Mouse (Mus musculus) neural tube, embryonic 12.5 days (tissue): ENCODE measurements around the gene Hivep3. TPM values are rescaled to one million over a fixed set of nuclear protein-coding genes. Genes with fewer than 3 reads are reported as not detected.

ENCODE experiments used
- ATAC-seq: fragments of 200-750 bp; cut with Nextera tagmentation; 2 replicates; pipeline ENCODE4 v1.8.0; 2017; ENCODE audit warnings: low read depth, mild to moderate bottlenecking, moderate TSS enrichment, moderate library complexity; ENCODE audit not compliant: low FRiP score
- H3K27ac ChIP-seq: fragments of 300-500 bp; sonication (generic); 2 replicates; pipeline ENCODE4 v1.5.1; 2016
- H3K27me3 ChIP-seq: fragments of 300-500 bp; sonication (generic); replicated peaks from 2 replicates; pipeline ENCODE4 v1.6.1; 2016; ENCODE audit warnings: mild to moderate bottlenecking
- H3K36me3 ChIP-seq: fragments of 300-500 bp; sonication (generic); 2 replicates; pipeline ENCODE4 v1.6.1; 2016; ENCODE audit warnings: mild to moderate bottlenecking
- H3K4me1 ChIP-seq: fragments of 300-500 bp; sonication (generic); 2 replicates; pipeline ENCODE4 v1.6.1; 2016
- H3K4me2 ChIP-seq: fragments of 300-500 bp; sonication (generic); replicated peaks from 2 replicates; pipeline ENCODE4 v1.6.1; 2016; ENCODE audit warnings: mild to moderate bottlenecking
- H3K4me3 ChIP-seq: fragments of 300-500 bp; sonication (generic); 2 replicates; pipeline ENCODE4 v1.5.1; 2016
- H3K9ac ChIP-seq: fragments of 300-500 bp; sonication (generic); 2 replicates; pipeline ENCODE4 v1.6.1; 2016; ENCODE audit warnings: mild to moderate bottlenecking
- H3K9me3 ChIP-seq: fragments of 300-500 bp; sonication (generic); 2 replicates; pipeline ENCODE4 v1.6.1; 2016; ENCODE audit warnings: mild to moderate bottlenecking
- WGBS: fragments of 180-500 bp; shearing (Covaris S2); methylation state at CpG from one replicate; pipeline ENCODE4 v1.1.7; 2016; 5-methylcytosine and 5-hydroxymethylcytosine counted together
- polyA plus RNA-seq: library from polyadenylated mRNA; unstranded; fragments of >200 nt; fragmentation: Nextera tagmentation; extraction: Ambion mirVana; gene quantifications from 2 replicates; pipeline ENCODE4 v1.2.1, GENCODE M21; 2016

Gene Hivep3
- polyA plus RNA-seq, 1 experiment from 2014 or later, result 11.9 TPM

GRCm38 (mm10) chr4:119903328-119903727, 169.7 kb downstream of the Hivep3 start:
- H3K27ac ChIP-seq, result no peak overlapping the region
- no peak overlapping the region for H3K4me3 ChIP-seq
- no peak overlapping the region for H3K9ac ChIP-seq
- no peaks in the 10 kb centered on the region for H3K36me3 ChIP-seq
- no peak overlapping the region for H3K4me2 ChIP-seq
- H3K4me1 ChIP-seq, result peaks cover 7% of the 10 kb centered on the region
- H3K27me3 ChIP-seq, result no peaks in the 10 kb centered on the region
- no peaks in the 10 kb centered on the region for H3K9me3 ChIP-seq
- no peak for ATAC-seq

GRCm38 (mm10) chr4:119903806-119904205, 170.2 kb downstream of the Hivep3 start:
- ATAC-seq, result no peak
- no peak overlapping the region for H3K27ac ChIP-seq
- no peak overlapping the region for H3K4me3 ChIP-seq
- H3K4me1 ChIP-seq, result peaks cover 7% of the 10 kb centered on the region
- 61% methylated on average over 1 of the region's 1 CpGs for WGBS
- H3K9ac ChIP-seq, result no peak overlapping the region
- no peak overlapping the region for H3K4me2 ChIP-seq
- H3K9me3 ChIP-seq, result no peaks in the 10 kb centered on the region
- no peaks in the 10 kb centered on the region for H3K36me3 ChIP-seq
- no peaks in the 10 kb centered on the region for H3K27me3 ChIP-seq

GRCm38 (mm10) chr4:119904296-119904695, 170.7 kb downstream of the Hivep3 start:
- WGBS, result 90% methylated on average over 4 of the region's 4 CpGs
- Histone ChIP-seq H3K36me3 (no peaks in the 10 kb centered on the region), H3K27ac (no peak overlapping the region), H3K9me3 (no peaks in the 10 kb centered on the region), H3K4me1 (peaks cover 7% of the 10 kb centered on the region), H3K27me3 (no peaks in the 10 kb centered on the region), H3K9ac (no peak overlapping the region), H3K4me3 (no peak overlapping the region), H3K4me2 (no peak overlapping the region)
- no peak for ATAC-seq

- WGBS, result 88% methylated on average over 4 of the region's 4 CpGs
- ATAC-seq, result no peak
Observed at GRCm38 (mm10) chr4:119907106-119907505, 173.5 kb downstream of the Hivep3 start.

GRCm38 (mm10) chr4:119911071-119911904, 177.7 kb downstream of the Hivep3 start:
- H3K4me3 ChIP-seq, result no peak overlapping the region
- no peak overlapping the region for H3K4me2 ChIP-seq
- no peaks in the 10 kb centered on the region for H3K36me3 ChIP-seq
- no peaks in the 10 kb centered on the region for H3K27me3 ChIP-seq
- no peaks in the 10 kb centered on the region for H3K4me1 ChIP-seq
- H3K9ac ChIP-seq, result no peak overlapping the region
- no peak for ATAC-seq
- H3K27ac ChIP-seq, result no peak overlapping the region
- no peaks in the 10 kb centered on the region for H3K9me3 ChIP-seq
- WGBS, result 81% methylated on average over 13 of the region's 13 CpGs

More at GRCm38 (mm10) chr4:119907106-119907505, 173.5 kb downstream of the Hivep3 start:
- Histone ChIP-seq H3K9ac (no peak overlapping the region), H3K4me1 (peaks cover 5% of the 10 kb centered on the region), H3K36me3 (no peaks in the 10 kb centered on the region), H3K27me3 (no peaks in the 10 kb centered on the region), H3K4me3 (no peak overlapping the region), H3K27ac (no peak overlapping the region), H3K9me3 (no peaks in the 10 kb centered on the region), H3K4me2 (no peak overlapping the region)

- Histone ChIP-seq H3K36me3 (no peaks in the 10 kb centered on the region), H3K9me3 (no peaks in the 10 kb centered on the region), H3K4me3 (no peak overlapping the region), H3K4me1 (no peaks in the 10 kb centered on the region), H3K27me3 (no peaks in the 10 kb centered on the region), H3K27ac (no peak overlapping the region), H3K4me2 (no peak overlapping the region), H3K9ac (no peak overlapping the region)
- 77% methylated on average over 2 of the region's 2 CpGs for WGBS
- ATAC-seq, result no peak
Observed at GRCm38 (mm10) chr4:119912216-119912615, 178.6 kb downstream of the Hivep3 start.

GRCm38 (mm10) chr4:119914194-119914593, 180.6 kb downstream of the Hivep3 start:
- no peak overlapping the region for H3K9ac ChIP-seq
- H3K27ac ChIP-seq, result no peak overlapping the region
- H3K4me1 ChIP-seq, result no peaks in the 10 kb centered on the region
- H3K27me3 ChIP-seq, result no peaks in the 10 kb centered on the region
- no peak overlapping the region for H3K4me3 ChIP-seq
- ATAC-seq, result no peak
- no peak overlapping the region for H3K4me2 ChIP-seq
- no peaks in the 10 kb centered on the region for H3K36me3 ChIP-seq
- WGBS, result 26% methylated on average over 4 of the region's 4 CpGs
- no peaks in the 10 kb centered on the region for H3K9me3 ChIP-seq

GRCm38 (mm10) chr4:119915069-119915468, 181.5 kb downstream of the Hivep3 start:
- Histone ChIP-seq H3K4me2 (no peak overlapping the region), H3K9ac (no peak overlapping the region), H3K27ac (no peak overlapping the region), H3K36me3 (no peaks in the 10 kb centered on the region), H3K27me3 (no peaks in the 10 kb centered on the region), H3K9me3 (no peaks in the 10 kb centered on the region), H3K4me3 (no peak overlapping the region), H3K4me1 (no peaks in the 10 kb centered on the region)
- 83% methylated on average over 2 of the region's 2 CpGs for WGBS
- no peak for ATAC-seq

GRCm38 (mm10) chr4:119917502-119917901, 183.9 kb downstream of the Hivep3 start:
- Histone ChIP-seq H3K27me3 (no peaks in the 10 kb centered on the region), H3K9me3 (no peaks in the 10 kb centered on the region), H3K4me3 (no peak overlapping the region), H3K36me3 (no peaks in the 10 kb centered on the region), H3K4me2 (no peak overlapping the region), H3K4me1 (no peaks in the 10 kb centered on the region), H3K9ac (no peak overlapping the region), H3K27ac (no peak overlapping the region)
- WGBS, result 75% methylated on average over 7 of the region's 7 CpGs
- ATAC-seq, result no peak

GRCm38 (mm10) chr4:119919349-119919748, 185.8 kb downstream of the Hivep3 start:
- ATAC-seq, result no peak
- H3K4me3 ChIP-seq, result no peak overlapping the region
- 80% methylated on average over 5 of the region's 5 CpGs for WGBS
- H3K4me2 ChIP-seq, result no peak overlapping the region
- H3K4me1 ChIP-seq, result no peaks in the 10 kb centered on the region
- no peaks in the 10 kb centered on the region for H3K27me3 ChIP-seq
- H3K9ac ChIP-seq, result no peak overlapping the region
- no peaks in the 10 kb centered on the region for H3K36me3 ChIP-seq
- no peak overlapping the region for H3K27ac ChIP-seq
- peaks cover 4% of the 10 kb centered on the region; the same call in 1 of the 2 replicates for H3K9me3 ChIP-seq

GRCm38 (mm10) chr4:119921022-119921717, 187.6 kb downstream of the Hivep3 start:
- no peak for ATAC-seq
- H3K27ac ChIP-seq, result no peak overlapping the region
- peaks cover 4% of the 10 kb centered on the region; the same call in 1 of the 2 replicates for H3K9me3 ChIP-seq
- no peak overlapping the region for H3K9ac ChIP-seq
- no peaks in the 10 kb centered on the region for H3K4me1 ChIP-seq
- WGBS, result 80% methylated on average over 12 of the region's 12 CpGs
- no peaks in the 10 kb centered on the region for H3K36me3 ChIP-seq
- H3K4me3 ChIP-seq, result no peak overlapping the region
- H3K27me3 ChIP-seq, result no peaks in the 10 kb centered on the region
- no peak overlapping the region for H3K4me2 ChIP-seq

- Histone ChIP-seq H3K9ac (no peak overlapping the region), H3K27ac (no peak overlapping the region), H3K4me1 (no peaks in the 10 kb centered on the region), H3K9me3 (peaks cover 4% of the 10 kb centered on the region; the same call in 1 of the 2 replicates), H3K27me3 (no peaks in the 10 kb centered on the region), H3K4me2 (no peak overlapping the region), H3K36me3 (no peaks in the 10 kb centered on the region), H3K4me3 (no peak overlapping the region)
- ATAC-seq, result no peak
- 77% methylated on average over 8 of the region's 8 CpGs for WGBS
Observed at GRCm38 (mm10) chr4:119921723-119922266, 188.2 kb downstream of the Hivep3 start.
